Mouse (Mus musculus): ENCODE results near the gene Pef1.

DNA sequence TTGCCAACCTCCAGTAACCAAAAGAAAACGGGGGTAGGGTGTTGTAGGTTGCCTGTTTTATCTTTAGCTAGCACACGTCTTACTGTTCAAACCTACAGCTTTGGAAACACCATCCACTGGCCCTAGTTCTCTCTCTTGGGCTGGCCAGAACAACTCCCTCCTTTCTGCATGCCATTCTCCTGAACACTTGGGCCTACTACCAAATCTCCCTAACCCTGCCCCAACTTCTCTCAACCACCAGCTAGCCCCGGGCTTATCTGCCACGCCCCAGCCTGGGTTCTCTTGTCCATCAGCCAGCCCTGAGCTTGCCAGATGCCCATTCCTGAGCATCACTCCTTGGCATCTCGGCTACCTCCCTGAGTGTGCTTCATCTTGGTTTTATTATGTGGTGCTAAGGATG is 26.5 kb downstream of the Pef1 start:
- TF ChIP-seq CTCF (IDR thresholded peaks at IDR 0.05; ENCODE audit: insufficient read depth, low read depth, low read length) (no peak), POLR2A (IDR thresholded peaks at IDR 0.05; ENCODE audit: insufficient read depth, low read depth, low read length) (no peak)

All from olfactory bulb, adult 2 months (tissue).